Mouse (Mus musculus) granulocyte monocyte progenitor cell, adult 5-6 weeks (primary cell): ENCODE data around the gene Fam155a. TPM values are rescaled to one million over a fixed set of nuclear protein-coding genes. Genes with fewer than 3 reads are reported as not detected.

ENCODE experiments used
- ATAC-seq: replicated peaks from 2 replicates; pipeline ENCODE4 v1.8.0; 2016; ENCODE audit warnings: mild to moderate bottlenecking, moderate TSS enrichment, inconsistent platforms; ENCODE audit not compliant: poor library complexity, severe bottlenecking
- total RNA-seq, 2 experiments: library from RNA; stranded (forward) in 1 of 2; stranded (reverse) in 1 of 2; fragments of 200-712, 200-1000 nt in 1 of 2; fragments of >200 nt in 1 of 2; fragmentation: Nextera tagmentation in 1 of 2; gene quantifications; 2 replicates each; pipeline ENCODE4 v1.2.3; 2014 to 2017

Fam155a gene
- total RNA-seq, 2 experiments from 2014 or later = not detected

- ATAC-seq = no peak
Measured at GRCm38 (mm10) chr8:9204345-9205067, 566.5 kb downstream of the Fam155a start.

- ATAC-seq = no peak
Measured at GRCm38 (mm10) chr8:9200099-9200498, 570.9 kb downstream of the Fam155a start.

- no peak for ATAC-seq
Measured at GRCm38 (mm10) chr8:9191682-9192081, 579.3 kb downstream of the Fam155a start.

- ATAC-seq = no peak
Measured at GRCm38 (mm10) chr8:9188616-9189015, 582.3 kb downstream of the Fam155a start.

- no peak for ATAC-seq
Measured at GRCm38 (mm10) chr8:9185200-9185599, 585.8 kb downstream of the Fam155a start.

GRCm38 (mm10) chr8:9182461-9182860, 588.5 kb downstream of the Fam155a start:
- ATAC-seq = no peak

- no peak for ATAC-seq
Measured at GRCm38 (mm10) chr8:9180686-9181315, 590.2 kb downstream of the Fam155a start.

- no peak for ATAC-seq
Measured at GRCm38 (mm10) chr8:9176974-9177373, 594.0 kb downstream of the Fam155a start.

GRCm38 (mm10) chr8:9174865-9175565, 595.9 kb downstream of the Fam155a start:
- ATAC-seq = peak; percentile 92

- no peak for ATAC-seq
Measured at GRCm38 (mm10) chr8:9171848-9172247, 599.1 kb downstream of the Fam155a start.

GRCm38 (mm10) chr8:9167995-9168394, 603.0 kb downstream of the Fam155a start:
- ATAC-seq = no peak

GRCm38 (mm10) chr8:9161606-9162005, 609.4 kb downstream of the Fam155a start:
- ATAC-seq = no peak

- no peak for ATAC-seq
Measured at GRCm38 (mm10) chr8:9159322-9159721, 611.6 kb downstream of the Fam155a start.

GRCm38 (mm10) chr8:9158652-9159051, 612.3 kb downstream of the Fam155a start:
- no peak for ATAC-seq

- peak; percentile 79 for ATAC-seq
Measured at GRCm38 (mm10) chr8:9157141-9157781, 613.7 kb downstream of the Fam155a start.

Other genes with a start within 250 kb of the Fam155a start
- gene Gm10217, start 93.1 kb upstream of the Fam155a start, total RNA-seq (2014; fragmentation: Nextera tagmentation) = not detected in 2 replicates
- gene Gm10217, start 93.1 kb upstream of the Fam155a start, total RNA-seq (2017) = not detected in 2 replicates
- 2.3 and 2.8 TPM in 2 replicates for gene Lig4, start 206.5 kb upstream of the Fam155a start, total RNA-seq (2014; fragmentation: Nextera tagmentation)
- gene Lig4, start 206.5 kb upstream of the Fam155a start, total RNA-seq (2017) = 1.2 and 1.4 TPM in 2 replicates
- gene Abhd13, start 206.5 kb upstream of the Fam155a start, total RNA-seq (2014; fragmentation: Nextera tagmentation) = 8.7 and 11.1 TPM in 2 replicates
- gene Abhd13, start 206.5 kb upstream of the Fam155a start, total RNA-seq (2017) = 14.5 and 14.8 TPM in 2 replicates
- 0.19 and 4.2 TPM in 2 replicates for gene Tnfsf13b, start 235.3 kb upstream of the Fam155a start, total RNA-seq (2014; fragmentation: Nextera tagmentation)
- 0.34 and 2.4 TPM in 2 replicates for gene Tnfsf13b, start 235.3 kb upstream of the Fam155a start, total RNA-seq (2017)